Mouse (Mus musculus) thymus, postnatal 4 days (tissue): ENCODE measurements around the gene Ces1e.
"Not testable (repeated sequence)": the region's sequence is repeated elsewhere in the genome, so short reads cannot be mapped to it uniquely, and the experiment has no call there.

Experiments used
- DNase-seq: peaks from one replicate; pipeline ENCODE4 v3.0.0; 2021

Ces1e gene

DNA sequence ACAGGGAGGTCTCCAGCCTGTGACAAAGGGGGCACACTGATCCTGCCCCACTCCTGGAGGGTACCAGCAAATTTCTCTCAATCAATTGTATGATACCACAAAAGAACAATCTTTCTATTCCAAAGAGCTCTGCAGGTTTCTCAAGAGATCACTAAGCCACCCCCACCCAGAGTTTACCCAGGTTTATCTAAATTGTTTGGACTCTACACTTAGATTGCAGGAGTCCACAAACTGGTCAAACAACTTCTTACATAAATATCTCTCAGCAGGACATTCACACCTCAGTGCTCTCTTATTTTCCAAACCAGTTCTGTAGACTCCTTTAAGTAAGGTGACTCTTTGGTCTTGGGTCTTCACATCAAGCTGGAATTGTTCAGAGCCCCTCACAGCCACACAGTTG is at the start of gene Ces1e:
Gene Ces1e, minus strand, starts transcription at position 174 of the 400 bp plus-strand sequence.
- no peak for DNase-seq

DNA sequence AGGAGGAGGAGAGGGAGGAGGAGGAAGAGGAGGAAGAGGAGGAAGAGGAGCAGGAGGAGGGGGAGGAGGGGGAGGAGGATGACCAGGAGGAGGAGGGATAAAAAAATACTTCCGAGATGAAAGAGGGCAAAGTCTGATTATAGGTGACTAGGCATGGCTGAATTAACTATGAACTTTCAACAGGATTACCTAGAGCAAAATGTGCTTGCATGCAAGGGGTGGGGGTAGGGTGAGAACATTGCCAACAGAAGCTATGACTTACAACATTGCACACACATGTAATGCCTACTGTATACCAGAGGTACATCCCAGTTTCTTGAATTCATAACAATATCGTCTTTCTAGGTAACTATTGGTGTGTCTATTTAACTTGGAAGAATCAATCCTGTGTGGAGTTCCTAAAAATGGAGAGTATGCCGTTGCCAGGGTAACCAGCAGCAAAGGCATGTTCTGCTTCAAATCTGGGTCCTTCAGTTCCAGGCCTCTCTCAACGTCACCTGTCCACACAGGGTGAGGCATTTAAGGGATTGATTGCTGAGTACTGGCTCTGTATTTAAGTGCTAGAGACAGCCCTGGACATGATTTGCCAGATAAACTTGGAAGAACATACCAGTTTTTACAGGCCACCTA is 48.9 kb upstream of the Ces1e start:
- no peak for DNase-seq

DNA sequence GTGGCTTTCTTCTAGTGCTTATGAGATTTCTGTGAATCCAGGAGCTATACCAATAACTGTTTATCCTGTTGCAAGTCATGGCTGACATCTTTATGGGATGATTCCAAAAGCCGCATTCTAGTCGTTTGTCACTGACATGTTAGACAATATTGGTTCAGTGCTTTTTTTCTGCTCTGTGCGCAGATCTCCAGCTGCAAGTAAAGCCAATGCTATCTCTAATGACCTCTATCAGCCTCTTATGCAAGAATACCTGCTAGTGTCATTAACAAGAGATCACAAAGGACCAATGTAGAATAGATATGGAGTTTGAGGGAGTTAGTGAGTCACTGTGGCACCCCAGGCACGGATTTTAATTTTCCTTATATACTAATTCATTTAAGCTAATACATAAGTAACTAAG is 45.2 kb upstream of the Ces1e start:
- DNase-seq, result no peak

DNA sequence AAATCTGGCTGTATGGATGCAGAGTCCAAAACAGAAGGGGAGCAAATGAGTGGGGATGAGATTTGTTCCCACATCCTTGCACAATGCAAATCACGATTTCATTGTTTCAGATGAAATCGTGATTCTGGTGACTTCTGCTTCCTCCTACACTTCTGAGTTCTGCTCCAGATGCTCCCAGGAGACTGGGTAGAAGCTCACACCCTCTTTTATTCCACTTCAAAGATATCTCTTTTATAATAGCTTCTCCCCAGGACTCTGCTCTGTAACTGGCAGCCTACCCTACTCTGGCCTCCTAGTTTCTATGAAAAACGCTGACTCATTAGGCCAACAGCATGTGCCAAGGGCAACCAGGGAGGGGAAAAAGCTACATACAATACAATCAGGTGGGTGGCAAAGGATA is 43.9 kb upstream of the Ces1e start:
- no peak for DNase-seq

DNA sequence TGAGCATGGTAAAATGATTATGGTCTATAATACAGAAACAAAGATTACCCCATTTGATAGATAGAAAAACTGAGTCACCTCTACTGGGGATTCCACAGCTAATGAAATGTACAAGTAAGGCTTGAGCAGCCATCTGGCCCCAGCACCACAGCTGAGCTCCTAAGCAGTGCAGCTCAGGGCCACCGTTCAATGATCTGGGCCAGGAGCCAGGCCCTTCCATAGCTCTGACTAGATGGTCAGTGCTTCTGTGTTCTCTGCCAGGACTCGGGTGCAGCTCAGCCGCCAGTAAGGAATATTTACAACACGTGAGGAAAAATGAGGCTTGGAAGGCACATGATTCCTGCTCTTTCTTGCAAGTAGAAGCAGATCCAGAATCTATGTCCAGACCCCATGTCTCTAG is 43.3 kb upstream of the Ces1e start:
- DNase-seq, result no peak

DNA sequence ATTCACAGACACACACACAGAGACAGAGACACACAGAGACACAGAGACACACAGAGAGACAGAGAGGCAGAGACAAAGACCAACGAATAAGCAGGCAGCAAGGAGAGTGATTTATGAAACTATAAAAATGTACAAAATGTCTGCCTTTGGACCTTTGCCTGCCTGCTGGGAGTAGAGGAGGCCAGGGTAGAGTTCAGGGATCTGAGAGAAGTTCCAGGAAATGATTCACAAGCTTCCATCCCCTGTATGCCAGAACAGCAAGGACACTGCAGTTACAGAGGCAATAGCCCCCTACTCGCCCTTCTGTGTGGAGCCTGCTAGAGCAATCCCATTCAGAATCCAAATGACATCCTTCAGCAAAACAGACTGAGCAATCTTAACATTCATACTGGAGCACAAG is 32.0 kb upstream of the Ces1e start:
- no peak for DNase-seq

DNA sequence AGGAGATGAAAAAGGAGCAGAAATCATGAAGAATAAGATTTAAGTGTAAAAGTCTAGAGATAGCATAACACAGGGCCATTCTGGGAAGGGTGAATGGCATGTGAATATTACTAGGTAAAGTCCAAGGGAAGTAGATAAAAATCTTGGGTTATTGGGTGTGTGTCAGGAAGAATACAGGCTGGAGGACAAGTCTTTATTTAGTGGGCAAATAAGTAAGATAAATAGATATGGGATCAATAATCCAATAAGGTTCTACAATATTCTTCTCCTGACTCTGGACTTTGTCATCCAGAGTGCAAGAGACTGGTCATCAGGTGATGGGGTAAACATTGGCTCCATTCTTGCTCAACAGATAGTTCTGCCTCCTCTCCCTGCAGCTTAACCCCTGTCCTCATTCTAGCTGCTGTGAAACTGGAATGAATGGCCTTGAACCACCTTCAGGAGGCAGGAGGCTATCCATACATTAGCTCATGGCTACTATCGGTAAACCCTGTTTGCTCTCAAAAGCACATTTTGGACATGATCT is 23.0 kb upstream of the Ces1e start:
- DNase-seq, result no peak

DNA sequence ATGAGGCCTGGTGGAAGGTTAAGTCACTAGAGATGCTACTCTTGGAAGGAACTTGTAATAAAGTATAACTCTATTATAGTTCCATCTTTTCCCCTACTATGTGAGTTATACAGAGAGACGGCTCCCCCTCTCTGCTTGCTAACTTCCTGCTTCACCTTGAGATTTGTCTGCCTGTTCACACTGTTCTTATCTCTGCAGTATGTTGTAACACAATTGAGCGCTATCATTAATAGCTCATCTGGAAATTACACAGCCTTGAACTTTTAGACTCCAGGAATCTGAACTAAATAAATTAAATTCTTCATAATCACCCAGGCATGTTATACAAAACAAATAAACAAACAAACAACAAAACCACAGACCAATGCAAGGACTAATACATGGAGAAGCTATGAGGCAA is 16.6 kb upstream of the Ces1e start:
- DNase-seq, result no peak

DNA sequence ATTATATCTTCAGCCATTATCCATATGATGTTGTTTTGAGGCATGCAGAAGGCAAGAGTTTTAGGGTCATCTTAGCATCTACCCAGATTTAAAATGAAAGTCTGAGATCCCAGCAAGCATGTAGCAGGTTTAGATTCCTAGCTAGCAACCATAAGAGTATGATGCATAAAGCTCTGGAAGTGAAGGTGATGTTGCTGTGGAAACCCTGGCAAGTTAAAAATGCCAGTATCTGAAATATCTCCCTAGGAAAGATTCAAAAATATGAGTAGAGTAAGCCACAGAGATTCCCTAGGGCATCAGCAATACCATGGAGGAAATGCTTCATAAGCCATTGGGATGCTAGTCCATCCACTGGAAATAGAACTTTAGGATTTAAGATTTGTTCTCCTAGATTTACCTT is 10.5 kb upstream of the Ces1e start:
- no peak for DNase-seq

DNA sequence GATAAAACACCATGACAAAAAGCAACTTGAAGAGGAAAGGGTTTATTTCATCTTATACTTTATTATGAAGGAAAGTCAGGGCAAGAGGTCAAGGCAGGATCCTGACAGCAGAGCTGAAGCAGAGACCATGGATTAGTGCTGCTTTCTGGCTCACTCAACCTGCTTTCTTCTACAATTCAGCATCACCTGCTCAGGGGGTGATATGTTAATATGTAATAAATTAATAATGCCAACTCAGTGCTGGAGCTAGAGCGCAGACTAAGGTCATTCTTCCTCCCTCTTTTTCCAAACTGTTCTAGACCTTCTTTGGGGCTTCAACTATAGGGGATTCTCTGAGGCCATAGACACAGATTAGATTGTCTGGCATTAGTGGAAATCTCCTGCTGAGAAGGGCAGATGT is 6.3 kb upstream of the Ces1e start:
- DNase-seq, result no peak

DNA sequence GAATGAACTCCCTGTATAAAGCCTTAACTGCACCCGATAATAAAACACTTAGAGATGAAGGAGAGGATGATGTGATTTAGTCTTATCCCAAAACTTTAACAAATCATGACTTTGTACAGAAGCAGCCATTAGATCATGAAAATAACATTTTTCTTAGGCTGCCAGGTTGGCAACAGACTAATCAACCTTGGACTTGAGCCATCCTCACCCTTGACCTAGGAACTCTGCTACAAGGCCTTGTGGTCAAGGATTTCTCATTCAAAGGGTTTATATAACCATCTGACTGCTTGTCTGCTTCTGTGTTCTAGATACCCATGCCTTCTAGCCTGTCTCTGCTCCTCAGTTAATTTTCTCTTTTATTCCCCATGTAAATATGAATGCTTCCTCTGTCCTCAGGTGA is 5.3 kb upstream of the Ces1e start:
- no peak for DNase-seq

DNA sequence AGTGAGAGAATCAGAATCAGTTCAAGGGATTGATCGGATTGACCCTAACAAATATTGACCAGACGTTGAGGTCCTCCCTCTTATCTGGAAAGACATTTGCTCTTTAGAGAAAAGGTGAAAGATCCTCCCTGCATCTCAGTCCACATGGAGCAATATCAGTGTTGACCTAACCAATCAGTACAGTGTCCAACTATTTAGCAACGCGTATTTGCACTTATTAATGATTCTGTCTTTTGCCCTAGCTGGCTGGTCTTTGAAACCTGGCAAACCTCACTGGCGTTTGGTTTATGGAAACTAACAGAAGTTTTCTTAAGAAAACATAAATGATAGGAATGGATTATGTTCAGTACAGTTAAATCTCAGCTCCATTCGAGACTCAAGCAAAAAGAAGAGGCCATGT is 4.6 kb upstream of the Ces1e start:
- no peak for DNase-seq

DNA sequence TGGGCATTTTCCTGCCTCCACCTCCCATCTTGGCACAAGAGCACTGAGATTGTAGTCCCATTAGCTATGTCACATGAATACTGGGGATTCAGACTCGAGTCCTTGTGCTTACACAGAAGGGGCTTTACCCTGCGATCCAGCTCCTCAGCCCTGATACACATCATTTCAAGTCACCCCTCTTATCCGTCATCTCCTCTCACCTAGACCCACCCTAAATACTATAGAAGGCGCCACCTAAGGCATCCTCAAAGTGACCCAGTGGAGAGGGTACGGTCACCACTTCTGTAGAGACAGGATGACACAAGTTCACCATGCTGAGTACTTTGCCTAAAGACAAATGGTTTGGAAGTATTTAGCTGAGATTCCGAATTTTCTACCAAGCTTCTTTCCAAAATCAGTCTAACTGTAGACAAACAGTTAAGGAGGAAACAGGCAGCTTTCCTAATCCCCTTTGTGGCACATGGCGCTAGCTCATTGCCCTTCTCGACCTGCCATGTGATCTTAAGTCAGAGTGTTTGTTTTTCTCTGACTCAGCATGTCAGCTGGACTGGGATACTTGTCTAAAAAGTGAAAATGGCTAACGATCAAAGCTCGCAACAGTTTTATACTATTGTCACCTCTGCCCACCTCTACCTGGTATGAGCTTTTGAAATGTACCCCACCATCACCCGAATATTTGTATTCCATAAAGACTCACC is 597 bp downstream of the Ces1e start:
- DNase-seq, result no peak

DNA sequence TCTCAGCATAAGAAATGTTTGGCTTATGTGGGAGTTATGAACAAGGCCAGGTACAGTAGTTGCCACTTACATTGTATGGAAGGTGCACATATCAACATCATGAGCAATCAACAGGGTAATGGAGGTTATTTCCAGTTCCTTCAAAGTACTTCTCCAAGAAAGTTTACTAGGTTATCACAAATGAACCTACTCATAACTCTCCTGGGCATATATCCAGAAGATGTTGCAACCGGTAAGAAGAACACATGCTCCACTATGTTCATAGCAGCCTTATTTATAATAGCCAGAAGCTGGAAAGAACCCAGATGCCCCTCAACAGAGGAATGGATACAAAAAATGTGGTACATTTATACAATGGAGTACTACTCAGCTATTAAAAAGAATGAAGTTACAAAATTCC is 2.9 kb downstream of the Ces1e start:
- DNase-seq, result not testable (repeated sequence)

DNA sequence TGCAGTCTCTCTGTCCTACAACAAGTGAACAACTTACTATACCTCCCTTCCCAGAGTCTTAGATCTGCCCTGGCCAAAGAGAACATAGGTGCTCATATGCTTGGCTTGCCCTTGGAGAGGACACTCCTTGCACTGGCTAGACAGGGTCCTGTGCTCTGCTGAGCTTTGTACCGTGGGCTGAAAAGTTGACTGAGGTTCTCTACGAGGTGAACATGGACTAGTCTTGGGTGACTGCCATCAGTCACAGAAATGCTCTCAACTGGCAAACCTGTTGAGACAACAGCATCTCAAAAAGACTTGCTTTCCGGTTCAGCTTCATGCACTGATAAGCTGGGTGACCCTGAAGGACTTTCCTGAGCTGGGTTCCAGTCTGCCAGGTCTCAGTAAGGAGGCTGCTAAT is 7.5 kb downstream of the Ces1e start:
- DNase-seq, result no peak

DNA sequence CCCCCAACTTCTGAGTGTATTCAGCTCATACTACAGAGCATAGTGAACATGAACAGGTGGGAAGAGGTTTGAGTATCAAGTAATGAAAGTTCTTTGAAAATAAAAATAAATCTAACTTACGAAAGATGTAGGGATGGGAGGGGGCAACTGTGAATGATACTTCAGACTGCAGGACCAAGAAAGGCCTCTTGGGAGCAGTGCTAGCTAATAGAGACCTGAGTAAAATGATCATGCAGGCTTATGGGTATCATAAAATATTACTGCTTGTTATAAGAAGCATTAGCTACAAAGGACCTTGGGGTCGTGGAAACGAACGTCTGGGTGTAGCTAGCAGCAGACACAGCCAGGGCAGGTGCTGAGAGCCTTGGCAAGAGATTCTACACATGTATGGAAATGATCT is 11.6 kb downstream of the Ces1e start:
- no peak for DNase-seq

DNA sequence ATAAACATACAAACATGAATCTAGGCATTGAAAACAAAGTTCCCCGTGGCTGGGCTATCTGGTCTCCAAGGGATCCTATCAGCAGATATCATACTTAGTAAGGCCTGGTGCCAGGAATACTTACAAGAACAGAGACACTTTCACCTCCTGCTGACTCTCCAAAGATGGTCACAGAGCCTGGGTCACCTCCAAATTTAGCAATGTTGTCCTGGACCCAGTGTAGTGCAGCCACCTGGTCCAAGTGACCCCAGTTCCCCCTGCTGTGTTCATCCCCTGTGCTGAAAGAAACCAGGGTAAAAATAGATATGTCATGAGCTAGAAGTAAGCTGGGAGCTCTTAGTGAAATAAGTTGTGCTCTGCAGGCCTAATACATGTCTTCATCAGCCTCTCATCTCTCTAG is 12.0 kb downstream of the Ces1e start:
- no peak for DNase-seq

DNA sequence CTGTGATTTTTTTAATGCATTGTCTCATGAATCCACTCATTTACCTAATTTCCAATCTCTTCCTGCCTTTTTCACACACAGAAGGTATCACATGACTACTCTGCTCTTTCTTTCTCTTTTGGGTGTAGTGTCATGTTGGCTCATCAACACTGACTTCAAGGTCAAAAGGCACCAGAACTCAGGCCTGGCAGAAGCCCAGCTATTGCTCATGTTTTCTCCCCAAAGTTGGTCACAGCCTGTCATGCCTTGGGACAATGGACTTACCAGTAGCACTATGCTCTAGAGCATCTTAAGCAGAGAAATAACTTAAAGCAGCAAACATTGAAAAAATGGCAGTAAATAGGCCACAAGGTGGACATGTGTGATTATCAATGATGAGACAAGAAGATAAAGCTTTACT is 18.3 kb downstream of the Ces1e start:
- DNase-seq, result no peak

DNA sequence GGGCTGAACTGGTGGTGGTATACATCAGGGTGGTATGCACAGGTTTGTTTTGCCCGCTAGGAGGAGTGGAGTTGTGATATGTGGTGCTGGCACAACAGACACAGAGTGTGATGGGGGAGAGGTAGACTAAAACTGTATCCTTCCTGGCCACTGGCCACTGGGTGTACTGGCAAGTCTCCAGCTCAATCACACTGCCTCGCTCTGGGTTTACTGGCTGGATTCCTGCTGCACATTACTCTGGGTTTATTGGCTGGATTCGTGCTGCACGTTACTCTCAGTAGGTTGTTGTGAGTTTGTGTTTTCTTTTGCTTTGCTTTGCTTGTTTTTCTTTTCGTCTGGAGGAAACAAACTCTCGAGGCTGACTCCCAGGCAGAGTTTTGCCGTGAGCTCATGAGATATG is 30.3 kb downstream of the Ces1e start:
- DNase-seq, result not testable (repeated sequence)

DNA sequence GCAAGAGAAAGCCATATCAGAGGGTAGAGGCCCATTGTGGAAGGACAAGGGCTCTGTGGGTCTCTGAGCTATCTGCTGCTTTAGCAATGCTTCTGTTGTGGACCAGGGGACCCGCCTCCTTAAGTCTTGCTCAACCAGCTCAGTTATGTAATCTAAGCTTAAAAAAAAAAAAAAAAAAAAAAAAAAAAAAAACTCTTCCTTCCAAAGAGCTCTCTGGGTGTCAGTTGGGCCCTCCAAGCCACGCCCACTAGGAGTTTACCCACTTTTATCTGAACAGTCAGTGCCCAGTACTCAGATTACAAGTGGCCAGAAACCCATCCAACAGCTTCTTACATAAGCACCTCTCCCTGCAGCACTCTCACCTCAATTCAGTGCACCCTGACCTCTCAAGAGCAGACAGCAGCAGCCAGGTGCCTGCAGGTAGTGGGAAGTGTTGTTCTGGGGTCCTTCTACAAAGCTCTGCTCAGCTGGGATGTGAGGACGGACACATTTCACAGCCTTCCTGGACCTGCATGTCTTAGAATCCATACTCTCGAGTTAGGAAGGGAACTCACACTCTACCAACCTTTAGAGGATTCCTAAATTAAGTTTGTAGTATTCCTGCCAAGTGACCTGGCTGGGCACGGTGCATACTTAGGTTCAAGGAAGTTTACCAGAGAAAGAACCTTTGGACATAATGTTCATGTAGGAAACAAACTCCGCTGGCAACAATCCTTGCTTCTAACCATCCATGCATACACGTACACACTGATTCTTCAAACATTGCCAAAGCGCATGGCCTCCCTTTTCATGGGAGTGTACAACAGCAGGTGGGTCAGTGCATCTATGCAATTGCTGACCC is 31.5 kb downstream of the Ces1e start, which contains the start of gene Ces1d:
Gene Ces1d, minus strand, starts transcription at position 154 of the 841 bp plus-strand sequence.
- DNase-seq, result no peak

DNA sequence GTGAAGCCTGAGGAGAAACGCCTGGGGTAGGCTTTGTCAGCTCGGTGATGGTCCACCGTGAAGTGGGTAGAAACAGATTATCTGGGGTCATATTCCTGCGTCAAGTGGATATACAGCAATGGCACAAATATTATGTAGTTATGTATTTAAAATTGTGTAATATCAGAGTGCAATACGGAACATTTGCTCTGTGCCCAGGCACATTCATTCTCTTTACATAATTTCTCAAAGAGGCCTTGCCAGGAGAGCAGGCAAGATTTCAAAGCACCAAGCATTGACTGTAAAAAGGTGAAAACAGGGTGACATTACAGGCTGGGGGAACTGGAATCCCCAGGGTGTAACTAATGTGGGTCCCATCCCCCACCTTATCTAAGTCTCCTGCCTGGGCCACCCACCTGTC is 33.0 kb downstream of the Ces1e start:
- DNase-seq, result no peak

DNA sequence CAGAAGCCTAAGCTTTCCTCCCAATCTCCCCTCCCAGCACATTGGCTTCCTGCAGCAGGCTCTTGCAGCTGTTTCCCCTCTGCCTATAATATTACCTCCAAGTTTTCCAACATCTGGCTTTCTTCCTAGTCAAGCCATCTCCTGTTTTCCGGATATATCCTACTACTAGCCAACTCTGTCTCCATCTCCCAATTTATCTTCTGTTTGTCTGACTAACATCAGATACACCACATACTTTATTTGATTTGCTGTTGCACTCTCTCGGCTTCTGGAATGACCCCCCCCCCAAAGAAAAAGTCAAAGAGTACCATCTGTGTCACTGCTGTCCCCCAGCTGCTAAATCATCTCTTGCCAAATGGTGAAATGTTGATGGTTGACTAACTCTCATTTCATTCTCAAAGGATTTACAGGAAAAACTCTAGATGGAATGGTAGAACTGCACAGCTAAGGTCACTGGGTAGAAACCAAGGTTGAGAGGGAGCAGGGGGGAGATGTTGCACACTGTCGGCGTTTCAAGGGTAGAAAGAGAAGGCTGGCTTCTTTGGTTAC is 48.8 kb downstream of the Ces1e start:
- DNase-seq, result no peak

DNA sequence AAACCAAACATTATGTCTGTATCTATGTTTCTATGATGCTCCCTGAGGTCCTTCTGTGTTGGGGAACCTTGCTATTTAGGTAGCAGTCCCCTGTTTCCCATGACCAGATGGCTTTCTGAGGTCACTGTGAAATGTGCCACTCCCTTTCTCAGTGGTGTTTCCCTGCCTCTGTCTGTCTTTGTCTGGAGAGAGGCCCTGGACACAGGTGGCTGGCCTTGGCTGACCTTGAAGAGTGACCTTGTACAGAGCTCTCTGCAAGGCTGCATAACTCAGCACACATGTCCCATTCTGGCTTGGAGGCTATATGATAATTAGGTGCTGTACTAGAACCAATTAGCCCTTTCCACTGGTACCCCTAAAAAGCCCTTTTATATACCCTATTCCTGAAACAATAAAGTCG is 52.8 kb downstream of the Ces1e start:
- no peak for DNase-seq

DNA sequence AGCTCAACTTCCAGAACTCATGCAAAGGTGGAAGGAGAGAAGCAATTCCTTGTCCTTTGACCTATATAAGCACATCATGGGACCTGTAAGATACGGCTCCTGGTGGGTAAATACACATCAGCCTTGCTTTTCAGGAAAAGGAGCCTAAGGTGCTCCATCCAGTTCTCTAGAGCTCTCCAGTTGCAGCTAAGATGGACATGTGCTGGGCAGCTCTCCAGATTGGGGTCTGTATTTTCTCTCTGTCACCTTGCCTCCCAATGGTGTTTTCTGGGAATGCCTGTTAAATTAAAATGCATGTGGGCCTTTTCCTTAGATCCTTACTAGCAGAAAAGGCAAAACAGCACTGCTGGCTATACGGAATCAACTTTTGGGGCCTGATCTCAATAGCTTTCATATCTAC is 54.9 kb downstream of the Ces1e start:
- no peak for DNase-seq
